Mouse (Mus musculus): Measurements from ENCODE around the gene Aco2.

The Aco2 gene

DNA sequence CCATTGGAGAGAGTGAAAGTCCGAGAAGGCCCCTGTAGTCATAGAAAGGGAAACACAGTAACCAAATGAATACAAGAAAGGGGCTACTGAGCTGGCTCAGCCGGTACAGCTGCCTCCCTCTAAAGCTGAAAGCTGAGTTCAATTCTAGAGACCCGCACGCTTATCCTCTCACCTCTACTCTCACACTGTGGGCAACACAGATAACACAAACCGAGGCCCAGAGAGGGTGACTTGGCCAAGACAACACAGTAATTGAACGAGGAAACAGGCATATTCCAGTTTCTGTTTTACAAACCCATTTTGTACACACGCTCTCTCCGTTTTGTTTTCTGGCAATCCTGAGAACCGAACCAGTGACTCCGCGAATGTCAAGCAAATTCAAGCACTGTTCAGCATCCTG is 52.8 kb downstream of the Aco2 start:
- DNase-seq: no peak

DNA sequence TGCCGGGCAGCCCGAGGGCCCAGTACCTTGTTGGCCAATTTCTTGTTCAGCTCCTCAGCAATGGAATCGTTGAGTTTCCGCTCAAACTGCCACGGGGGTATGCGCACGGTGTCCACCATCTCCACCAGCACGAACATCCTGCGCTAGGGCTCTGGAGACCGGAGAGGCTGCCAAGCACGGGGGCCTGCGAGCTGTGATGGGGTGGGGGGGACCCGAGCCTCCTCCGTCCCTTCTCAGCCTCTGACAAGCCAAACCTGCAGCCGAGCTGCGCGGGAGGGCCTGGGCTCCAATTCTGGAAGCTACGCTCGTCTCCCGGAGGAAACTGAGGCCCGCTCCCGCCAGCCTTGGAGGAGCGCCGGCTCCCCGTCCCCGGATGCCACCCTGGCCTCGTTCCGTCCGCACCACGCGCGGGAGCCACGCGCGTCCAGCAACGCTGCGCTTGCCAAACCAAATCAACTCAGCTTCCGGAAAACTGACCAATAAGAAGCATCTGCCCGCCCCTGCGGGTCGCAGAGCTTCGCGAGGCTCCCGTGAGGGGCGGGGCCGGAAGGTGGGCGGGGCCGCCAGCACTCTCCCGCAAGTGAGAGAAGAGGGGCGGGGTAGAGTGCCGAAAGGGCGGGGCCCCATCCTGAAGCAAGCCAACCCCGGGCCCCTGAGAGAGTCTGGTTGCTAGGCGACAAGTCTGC is 53.8 kb downstream of the Aco2 start, which contains the start of gene Polr3h:
Gene Polr3h, minus strand, starts transcription at position 481 of the 686 bp plus-strand sequence.
- peak; percentile 97 for DNase-seq

DNA sequence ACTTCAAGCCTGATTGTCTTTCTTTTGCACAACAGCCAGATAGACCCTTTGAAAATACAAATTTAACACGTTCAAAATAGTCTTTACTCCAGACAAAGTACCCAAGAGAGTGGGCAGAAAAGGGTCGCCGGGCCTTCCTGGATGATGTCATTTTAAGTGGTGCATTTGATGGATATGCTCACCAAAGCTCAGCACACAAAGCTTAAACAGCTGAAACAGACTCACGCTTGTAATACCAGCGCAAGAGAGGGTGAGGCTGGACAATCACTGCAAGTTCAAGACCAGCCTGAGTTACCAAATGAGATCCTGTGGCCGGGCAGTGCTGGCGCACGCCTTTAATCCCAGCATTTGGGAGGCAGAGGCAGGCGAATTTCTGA is 54.3 kb downstream of the Aco2 start:
- DNase-seq: no peak

DNA sequence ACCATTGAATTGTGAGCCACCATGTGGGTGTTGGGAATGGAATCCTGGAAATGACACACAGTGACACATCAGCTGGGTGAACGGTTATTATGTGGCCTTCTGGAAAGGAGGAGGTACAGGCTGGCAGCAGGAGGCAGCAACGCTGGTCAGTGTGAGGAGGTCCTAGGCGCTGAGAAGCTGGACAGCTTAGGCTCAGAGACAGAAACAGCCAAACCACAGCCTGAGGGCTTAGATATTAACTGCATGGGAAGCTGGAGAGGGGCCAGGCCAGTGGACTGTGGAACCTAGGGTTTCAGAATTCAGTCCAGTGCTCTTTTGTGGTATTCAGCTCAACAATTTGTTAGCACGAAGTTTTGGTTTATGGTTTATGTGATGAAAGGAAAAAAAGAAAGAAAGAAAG is 55.6 kb downstream of the Aco2 start:
- no peak for DNase-seq

DNA sequence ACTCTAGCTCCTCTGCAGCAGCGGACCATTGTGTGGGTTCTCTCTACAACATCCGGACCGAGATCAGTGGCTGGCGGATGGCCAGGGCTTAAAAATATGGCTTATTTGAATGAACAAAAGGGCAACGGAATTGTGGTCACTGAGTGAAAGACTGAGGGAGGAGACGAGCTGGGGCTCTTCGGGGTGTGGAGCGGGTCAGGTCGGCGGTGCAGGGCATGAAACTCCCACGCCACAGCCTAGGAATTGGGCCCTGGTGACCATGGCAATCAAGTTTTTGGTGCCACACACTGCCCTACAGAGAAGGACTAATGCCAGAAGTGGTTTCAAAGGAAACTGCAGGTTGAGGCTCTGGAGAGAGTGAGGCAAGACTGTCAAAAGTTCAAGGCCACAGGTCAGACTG is 56.2 kb downstream of the Aco2 start:
- DNase-seq: peak; percentile 48

DNA sequence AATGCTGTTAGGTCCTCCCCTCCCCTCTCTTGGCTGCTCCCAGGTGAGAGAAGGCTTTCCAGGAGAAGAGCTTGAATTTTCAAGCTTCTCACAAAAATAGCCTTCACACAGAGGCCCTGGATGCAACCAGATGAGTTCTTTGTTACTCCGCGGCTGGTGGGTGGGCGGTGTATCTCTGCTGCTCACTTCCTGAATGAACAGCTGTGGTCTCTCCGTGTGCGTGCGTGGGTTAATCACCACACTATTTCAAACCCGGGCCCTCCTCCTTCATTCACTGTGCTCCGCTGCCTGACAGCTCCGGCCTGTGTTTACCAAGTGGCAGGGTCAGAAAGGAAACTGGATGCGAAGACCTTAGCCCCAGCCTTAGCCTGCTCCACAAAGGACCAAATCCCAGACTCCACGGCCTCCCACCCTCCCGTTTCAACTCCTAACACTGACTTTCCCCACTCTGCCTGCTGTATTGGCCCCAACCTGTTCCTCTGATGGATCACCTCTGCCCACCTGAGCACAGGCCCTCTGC is 60.9 kb downstream of the Aco2 start:
- peak; percentile 85 for DNase-seq

DNA sequence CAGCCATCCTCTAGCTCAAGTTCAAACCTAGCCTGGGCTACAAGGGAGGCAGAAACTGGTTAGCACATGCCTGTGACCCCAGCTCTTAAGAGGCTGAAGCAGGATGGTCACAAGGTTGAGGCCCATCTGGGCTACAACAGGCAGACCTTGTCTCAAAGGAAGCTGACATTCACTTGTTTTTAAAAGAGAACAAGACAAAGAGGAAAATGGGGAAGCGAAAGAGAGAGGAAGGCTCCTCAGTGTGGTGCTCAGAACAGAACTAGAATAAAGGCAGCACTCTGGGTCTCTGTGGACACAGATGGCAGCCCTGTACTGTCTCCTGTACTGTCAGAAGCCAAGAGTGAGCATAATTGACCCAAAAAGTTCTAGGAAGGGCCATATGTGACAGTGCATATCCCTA is 61.9 kb downstream of the Aco2 start:
- DNase-seq: no peak

DNA sequence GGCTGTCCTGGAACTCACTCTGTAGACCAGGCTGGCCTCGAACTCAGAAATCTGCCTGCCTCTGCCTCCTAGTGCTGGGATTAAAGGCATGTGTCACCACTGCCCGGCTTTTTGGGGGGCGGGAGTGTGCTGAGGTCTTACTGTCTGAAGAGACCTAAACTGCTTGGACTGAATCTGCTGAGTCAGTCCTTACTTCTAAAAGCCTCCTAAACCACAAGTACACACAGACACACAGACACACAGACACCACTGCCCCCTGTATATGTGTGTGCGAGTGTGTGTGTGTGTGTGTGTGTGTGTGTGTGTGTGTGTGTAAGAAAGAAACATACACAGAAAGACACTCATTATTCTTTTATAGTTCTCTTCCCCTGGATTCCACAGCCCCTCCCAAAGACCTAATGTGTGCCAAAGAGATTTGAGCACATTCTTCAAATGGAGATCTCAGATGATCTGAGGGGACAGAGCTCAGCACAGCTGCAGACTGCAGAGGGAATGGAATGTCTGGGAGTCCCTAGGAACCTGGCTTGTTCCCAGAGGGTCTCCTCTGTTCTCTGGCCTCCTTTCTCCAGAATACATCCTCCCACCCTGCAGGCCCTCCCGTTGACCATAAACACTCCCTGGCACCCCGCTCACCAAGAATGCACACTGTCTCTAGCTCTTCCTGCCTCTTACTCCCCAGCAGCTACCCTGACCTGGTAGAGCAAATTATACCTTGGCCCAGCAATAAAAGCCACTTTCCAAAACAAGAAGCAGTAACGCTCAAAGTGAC is 63.9 kb downstream of the Aco2 start:
- no peak for DNase-seq

DNA sequence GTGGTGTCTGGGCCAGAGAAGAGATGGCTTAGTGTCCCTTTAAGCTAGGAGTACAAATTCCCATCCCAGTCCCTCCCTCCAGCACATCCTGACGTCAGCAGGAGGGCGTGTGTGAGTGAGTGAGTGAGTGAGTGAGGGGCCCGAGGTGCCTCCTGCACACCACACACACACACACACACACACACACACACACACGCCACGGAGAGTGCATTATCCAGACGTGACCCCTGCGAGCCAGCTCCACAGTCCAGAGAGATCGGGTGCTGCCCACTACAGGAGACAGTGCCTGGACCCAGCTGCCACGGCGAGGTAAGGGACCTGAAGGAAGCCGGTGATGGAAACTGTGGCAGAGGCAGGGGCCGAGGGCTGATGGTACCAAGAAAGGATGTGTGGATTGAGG is 64.6 kb downstream of the Aco2 start, which contains the start of gene Csdc2:
Gene Csdc2, plus strand, starts transcription at position 81 of the 400 bp plus-strand sequence.
- DNase-seq: peak; percentile 47

DNA sequence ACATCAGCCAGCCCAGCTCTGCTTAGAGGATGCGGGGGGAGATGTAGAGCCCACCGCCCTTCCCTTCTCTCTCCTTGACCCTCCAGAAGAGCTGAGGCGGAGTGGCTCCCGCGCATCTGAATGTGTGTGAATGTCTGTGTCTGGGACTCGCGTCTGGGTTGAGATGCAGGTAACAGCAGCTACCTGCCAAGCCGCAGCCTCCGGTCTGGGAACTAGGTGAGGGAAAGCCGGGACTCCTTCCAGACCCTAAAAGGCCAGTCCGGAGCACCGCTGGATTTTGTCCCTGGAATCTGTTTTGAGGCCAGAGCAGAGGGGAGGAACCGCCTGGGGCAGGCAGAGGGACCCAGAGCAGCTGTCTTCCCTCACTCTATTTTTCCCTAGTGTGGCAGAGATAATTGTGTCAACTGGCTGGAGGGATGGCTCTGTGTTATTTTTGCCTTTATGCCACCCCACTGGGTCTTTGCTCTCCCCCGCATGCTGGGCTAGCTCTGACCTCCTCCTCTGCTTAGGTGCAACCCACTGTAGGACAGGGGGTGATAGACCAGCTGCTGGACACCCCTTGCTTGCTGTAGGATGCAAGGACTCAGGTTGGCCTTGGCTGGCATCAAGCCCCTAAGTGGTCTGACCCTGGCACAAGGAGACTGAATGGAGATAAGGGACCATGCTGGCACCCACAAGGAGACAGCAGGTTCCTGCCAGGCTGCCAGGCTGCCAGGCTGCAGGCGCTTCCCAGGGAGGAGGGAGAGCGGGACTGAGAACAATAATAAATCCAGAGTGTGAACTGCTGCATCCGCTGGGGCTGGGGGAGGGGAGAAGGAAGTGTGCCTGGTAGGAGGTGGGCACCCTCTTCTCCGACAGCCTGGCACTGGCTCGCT is 65.2 kb downstream of the Aco2 start:
- DNase-seq: peak; percentile 70

DNA sequence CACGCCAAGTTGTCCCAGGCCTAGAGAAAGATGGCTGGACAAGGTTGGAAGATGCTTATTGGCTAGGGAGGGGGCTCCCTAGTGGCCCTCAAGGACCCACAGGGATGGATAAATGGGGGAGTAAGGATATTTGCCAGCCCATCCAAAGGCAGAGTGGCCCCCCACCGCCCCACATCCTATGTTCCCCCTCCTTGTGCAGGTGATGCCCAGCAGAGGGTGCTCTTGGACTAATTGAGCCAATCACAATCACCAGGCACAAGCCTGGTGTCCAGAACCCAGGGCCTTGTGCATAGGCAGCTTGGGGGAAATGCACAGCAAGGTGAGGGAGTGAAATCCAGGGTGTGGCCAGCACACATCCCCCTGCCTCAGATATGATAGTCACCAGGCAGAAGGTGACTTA is 66.1 kb downstream of the Aco2 start:
- DNase-seq: no peak

DNA sequence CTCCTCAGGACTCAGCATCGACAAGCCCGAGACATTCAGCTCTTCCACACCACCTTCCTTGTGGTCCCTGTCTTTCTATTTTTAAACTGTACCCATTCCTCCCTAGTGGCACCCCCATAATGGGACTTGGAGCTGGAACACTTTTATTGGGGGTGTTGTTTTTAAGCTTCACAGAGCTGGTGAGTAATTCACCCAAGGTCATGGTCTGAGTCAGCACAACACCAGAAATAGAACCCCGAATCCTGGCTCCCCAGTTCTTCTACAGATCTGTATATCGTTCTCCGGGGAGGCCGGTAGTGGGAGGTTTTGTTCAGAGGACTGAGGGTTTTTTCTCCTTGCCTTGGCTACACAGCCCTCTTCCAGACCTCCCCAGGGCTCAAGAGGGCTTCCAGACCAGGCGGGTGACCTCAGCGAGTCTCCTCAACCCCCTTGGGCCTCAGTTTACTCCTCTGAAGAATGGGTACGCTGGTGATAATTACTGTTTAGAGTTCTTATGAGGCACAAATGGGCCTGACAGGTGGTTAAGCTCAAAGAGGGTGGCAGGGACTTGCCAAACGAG is 67.1 kb downstream of the Aco2 start:
- DNase-seq: no peak

DNA sequence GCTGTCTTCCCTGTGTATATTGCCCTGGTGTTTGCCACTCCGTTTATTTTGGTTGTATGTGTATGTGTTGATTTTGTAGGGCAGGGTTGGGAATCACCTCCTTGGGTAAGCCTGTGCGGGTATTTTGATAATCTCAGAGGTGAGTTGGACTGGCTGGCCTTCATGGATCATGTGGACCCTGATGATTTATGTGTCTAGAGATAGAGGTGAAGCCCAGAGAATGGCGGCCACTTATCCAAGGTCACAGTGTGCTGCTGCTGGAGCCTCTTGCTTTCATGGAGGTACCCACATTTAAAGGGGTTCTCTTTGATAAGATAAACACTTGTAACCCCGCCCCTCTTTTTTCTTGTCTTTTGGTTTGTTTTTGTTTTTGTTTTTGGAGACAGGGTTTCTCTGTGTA is 67.7 kb downstream of the Aco2 start:
- DNase-seq: no peak

DNA sequence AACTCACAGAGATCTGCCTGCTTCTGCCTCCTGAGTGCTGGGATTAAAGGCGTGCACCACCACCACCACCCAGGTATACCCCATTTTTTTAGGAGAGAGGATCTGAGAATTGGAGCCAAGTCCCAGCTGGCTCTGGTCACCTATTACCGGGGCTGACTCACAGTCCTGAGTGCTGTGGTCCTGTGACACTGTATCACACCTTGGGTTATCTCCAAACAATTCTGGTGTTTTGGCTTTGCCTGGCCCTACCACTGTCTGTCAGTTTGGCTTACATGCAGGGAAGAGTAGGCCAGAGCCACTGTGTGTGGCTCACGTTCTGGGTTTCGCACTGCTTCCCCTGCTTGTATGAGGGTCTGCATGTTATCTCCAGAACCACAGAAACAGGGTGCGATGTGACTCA is 68.1 kb downstream of the Aco2 start:
- no peak for DNase-seq

DNA sequence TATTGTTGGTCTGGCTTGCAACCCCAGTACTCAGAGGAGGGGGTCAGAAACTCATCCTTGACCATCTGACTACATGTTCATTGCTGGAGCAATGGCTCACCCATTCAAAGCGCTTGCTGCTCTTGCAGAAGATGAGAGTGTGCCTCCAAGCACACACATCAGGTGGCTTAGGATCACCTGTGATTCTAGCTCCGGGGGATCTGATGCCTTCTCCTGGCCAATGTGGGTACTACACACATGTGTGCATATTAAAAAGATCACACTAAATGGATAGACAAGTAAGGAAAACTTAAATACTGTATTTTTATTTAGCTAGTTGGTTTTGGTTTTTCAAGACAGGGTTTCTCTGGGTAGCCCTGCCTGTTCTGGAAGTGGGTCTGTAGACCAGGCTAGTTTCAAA is 68.9 kb downstream of the Aco2 start:
- DNase-seq: no peak

DNA sequence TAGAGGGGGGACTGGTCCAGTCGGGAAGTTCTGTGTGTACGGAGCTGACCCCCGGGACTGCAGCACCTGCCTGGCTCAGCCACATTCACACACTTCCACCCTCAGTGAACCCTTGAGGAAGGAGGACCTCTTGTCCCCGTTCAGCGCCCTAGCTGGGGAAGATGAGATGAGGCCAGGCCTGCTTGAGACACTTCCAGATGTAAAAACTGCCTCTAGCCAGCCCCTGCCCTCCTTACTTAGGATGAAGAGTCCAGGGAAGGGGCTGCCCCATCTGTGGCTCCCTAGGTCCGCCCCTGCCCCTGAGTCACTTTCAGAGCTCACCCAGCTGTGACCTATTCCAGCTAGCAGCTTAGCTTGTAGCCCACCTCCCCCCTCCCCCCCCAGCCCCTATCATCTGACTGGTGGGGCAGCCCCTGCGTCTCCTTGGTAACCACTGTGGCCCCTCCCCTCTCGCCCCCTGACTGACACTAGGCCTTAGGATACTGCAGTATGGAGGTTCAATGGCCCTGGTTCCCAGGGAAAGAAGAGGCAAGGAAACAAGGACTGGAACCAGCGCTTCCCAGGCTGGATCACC is 71.2 kb downstream of the Aco2 start:
- DNase-seq: no peak

DNA sequence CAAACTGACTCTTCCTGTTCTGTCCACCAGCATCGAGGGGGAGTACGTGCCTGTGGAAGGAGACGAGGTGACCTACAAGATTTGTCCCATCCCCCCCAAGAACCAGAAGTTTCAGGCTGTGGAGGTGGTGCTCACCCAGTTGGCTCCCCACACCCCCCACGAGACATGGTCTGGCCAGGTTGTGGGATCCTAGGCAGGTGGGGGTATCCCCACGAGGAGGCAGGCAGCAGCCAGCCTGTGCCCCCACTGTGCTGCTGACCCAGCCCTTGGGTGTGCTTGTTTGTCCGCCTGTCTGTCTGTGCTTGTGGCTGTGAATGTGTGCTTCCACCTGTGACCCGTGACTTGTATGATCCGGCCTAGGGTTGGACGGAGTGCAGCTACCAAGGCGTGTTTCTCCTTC is 77.0 kb downstream of the Aco2 start:
- DNase-seq: no peak

DNA sequence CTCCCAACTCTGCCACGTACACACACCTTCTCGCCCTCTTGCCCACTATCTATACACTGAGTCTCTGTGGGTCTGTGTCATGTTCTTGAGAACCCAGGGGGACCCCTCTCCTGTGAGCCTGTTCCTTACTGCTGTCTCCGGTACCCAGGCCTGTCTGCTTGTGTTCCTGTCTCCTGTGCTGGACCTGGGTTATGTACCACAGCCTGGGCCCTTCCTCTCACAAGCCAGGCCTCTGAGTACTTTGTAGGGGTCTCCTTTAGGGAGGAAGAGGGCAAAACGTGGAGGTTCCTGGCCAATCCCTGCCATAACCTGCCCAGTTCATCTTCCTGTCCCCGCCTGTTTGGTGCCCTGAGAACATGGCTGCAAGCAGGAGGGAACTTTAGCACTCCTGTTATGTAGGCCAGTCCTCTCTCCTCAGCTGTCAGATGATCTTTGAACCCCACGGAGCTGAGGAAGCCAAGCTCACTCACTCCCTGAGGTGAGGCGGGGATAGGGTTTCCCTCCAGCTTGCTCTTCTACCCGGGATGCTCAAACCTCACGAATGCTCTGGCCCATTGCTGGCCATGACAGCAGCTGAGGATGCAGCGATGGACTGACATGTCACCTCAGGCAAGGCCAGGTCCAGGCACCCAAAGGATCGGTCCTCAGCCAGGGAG is 77.5 kb downstream of the Aco2 start:
- DNase-seq: no peak

DNA sequence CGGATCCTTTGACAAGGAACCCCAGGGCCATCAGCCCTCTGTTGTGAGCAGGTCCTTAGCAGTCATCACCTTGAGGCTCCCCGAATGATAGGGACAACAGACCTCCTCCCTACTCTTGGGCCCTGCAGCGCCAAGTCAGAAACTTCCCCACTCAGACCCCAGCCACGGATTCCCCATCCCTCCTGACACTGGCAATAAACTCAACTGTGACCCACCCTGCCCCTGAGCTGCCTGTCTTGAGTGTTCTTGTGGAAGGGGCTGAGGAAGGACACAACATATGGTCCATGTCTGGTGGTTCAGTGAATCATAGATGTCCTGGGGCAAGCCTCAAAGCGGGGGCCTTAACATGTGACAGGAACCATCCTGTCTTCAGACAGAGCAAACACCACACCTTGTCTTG is 78.6 kb downstream of the Aco2 start:
- DNase-seq: no peak

DNA sequence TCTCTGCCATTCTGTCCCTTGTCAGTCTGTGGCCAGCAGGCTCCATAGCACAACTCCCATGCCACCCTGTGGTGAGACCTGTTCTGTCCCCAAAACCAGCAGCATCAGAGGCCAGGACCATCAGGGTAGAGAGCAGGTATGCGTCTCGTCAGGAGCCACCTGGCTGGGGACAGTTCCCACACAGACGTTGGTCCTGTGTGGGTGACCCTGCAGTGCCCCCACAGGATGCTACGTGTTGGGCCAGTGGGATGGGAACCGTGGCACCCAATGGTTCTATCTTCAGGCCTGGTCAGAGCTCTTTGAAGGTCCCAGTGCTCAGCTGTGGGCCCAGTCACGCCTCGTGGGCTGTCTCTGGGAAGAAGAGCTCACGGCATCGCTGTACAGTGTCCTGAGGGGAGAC is 79.0 kb downstream of the Aco2 start:
- DNase-seq: no peak

DNA sequence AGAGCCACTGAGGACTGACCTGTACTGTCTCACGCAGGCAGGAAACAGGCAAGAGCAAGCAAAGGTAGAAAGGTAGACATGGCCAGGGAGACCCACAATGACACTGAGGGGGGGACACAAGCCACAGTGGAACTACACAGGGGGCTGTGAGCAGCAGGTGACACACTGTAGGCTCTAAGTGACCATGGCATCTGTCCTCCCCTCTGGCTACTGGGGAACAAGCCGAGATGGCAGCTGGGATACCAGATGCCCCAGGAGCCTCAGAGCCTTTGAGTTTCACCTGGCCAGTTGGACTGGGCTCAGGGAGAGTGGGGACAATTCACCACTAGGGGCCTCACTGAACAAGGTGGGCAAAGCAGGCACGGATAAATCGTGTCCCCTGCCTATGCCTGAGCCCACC is 80.2 kb downstream of the Aco2 start:
- no peak for DNase-seq

DNA sequence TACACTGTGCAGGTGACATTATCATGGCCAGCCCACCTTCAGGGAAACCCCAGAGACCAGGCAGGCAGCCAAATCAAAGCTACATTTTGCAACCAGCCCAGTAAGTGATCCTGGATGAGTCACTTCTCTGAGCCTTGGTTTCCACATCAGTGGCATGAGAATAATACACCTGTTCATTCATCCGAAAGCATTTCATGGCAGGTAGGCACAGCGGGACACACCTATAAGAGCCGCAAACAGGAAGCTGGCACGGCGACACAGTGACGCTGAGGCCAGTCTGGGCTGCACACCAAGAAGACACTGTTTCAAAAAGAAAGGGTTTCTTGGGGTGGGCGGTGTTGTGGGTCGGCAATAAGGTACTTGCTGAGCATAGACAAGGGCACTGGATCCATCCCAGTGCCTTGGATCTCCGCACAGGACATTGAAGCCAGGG is 82.1 kb downstream of the Aco2 start:
- no peak for DNase-seq
